Mouse (Mus musculus): Measurements from ENCODE around the gene Herc1. TPM values are rescaled to one million over a fixed set of nuclear protein-coding genes. Genes with fewer than 3 reads are reported as not detected.

The Herc1 gene
- polyA plus RNA-seq, 1 experiment from 2014 or later = 39.4 TPM

DNA sequence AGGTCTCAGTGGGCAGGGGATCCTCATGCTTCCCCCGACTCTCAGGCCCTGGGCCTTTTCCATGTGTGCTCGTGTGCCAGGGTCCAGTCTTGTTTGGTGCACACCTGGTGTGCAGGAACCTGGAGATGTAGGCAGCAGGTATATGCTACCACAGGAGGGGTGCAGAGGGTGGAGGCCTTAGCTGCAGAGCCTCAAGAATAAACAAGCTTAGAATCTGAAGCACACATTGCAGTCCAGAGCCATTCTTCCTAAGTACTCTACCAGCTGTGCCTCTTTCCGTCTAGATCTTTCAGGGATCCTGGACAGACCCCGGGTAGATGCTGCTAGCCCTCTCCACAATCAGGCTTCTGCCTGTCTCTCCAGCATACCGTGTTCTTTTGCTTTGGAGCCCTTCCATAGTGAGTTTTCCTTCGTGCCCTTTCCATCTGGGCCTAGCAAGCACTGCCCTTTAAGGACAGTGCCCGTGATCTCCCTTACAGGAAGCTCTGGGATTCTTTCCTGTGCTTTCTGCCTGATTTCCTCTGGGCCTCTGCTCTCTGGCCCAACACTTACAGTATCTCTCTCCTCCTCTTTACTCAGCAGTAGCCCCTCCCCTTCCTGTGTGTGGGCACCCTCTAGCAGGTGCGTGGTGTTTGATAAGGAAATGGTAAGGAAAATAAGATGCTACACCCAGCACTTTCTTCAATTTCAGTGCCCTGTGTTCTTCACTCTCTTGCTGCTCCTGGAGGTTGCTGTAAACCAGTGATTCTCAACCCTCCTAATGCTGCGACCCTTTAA lies 155.1 kb downstream of the Herc1 start:
- Histone ChIP-seq H3K9ac (ENCODE audit: low read depth, low read length) (0 out of 2 replicates have a peak overlapping the region, but pooled peaks have one; percentile 13), H3K27ac (ENCODE audit: low read depth, low read length) (no peak overlapping the region; the same call in 1 of the 2 replicates)
- 53% methylated on average over 9 of the region's 9 CpGs for WGBS

DNA sequence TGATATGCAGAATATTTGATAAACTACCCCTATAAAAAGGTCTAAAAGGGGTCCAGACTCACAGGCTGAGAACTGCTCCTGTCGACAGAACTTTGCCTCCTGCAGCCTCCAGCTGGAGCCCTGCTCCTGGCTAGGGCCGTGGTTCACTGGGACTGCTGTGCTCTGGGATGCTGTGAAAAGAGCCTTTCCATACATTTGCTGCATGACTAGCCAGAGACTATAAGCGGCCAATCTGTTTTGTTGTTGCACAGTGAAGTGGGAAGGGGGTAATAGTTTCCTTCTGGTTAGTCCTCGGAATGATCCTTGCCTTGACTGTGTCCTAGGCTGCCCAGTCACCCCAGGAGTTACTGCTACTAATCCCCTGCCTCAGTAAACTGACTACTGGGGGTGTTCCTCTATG lies 155.8 kb downstream of the Herc1 start:
- peak; percentile 61 for ATAC-seq
- Histone ChIP-seq H3K9ac (ENCODE audit: low read depth, low read length) (no peak overlapping the region), H3K9me3 (ENCODE audit: control insufficient read depth, low read length) (no peaks in the 10 kb centered on the region), H3K4me1 (ENCODE audit: control insufficient read depth, insufficient read depth, low read depth, low read length) (peaks cover 15% of the 10 kb centered on the region), H3K27ac (ENCODE audit: low read depth, low read length) (peak overlapping the region; percentile 59), H3K4me3 (ENCODE audit: low read length) (no peak overlapping the region), H3K4me2 (ENCODE audit: low read length) (no peak overlapping the region), H3K27me3 (replicated peaks; ENCODE audit: control insufficient read depth, insufficient read depth, low read length) (no peaks in the 10 kb centered on the region), H3K36me3 (ENCODE audit: control insufficient read depth, insufficient read depth, low read length) (peaks cover 45% of the 10 kb centered on the region)
- 17% methylated on average over 4 of the region's 4 CpGs for WGBS

More for the DNA sequence above, 155.1 kb downstream of the Herc1 start:
- Histone ChIP-seq H3K27me3 (replicated peaks; ENCODE audit: control insufficient read depth, insufficient read depth, low read length) (no peaks in the 10 kb centered on the region), H3K4me2 (ENCODE audit: low read length) (no peak overlapping the region), H3K4me3 (ENCODE audit: low read length) (no peak overlapping the region), H3K4me1 (ENCODE audit: control insufficient read depth, insufficient read depth, low read depth, low read length) (peaks cover 8% of the 10 kb centered on the region), H3K9me3 (ENCODE audit: control insufficient read depth, low read length) (no peaks in the 10 kb centered on the region), H3K36me3 (ENCODE audit: control insufficient read depth, insufficient read depth, low read length) (peaks cover 46% of the 10 kb centered on the region)
- ATAC-seq = no peak

DNA sequence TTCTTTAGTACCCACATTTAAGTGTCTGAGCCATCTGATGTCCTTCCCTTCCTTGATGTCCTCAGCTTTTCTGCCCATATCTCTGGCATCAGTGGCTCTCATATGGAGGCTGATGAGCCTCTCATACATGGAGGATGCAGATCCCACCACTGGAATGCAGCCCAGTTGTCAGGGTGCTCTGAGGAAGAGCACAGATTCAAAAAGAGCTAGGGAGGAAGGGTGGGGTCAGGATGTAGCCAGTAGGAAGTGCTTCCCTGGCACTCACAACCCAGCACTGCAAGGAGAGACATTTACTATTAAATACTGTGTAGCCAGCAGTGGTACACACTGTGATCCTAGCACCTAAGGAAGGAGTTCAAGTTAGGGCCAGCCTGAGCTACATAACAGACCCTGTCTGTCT lies 156.2 kb downstream of the Herc1 start:
- Histone ChIP-seq H3K4me3 (ENCODE audit: low read length) (no peak overlapping the region), H3K4me1 (ENCODE audit: control insufficient read depth, insufficient read depth, low read depth, low read length) (peaks cover 16% of the 10 kb centered on the region), H3K27me3 (replicated peaks; ENCODE audit: control insufficient read depth, insufficient read depth, low read length) (no peaks in the 10 kb centered on the region), H3K4me2 (ENCODE audit: low read length) (no peak overlapping the region), H3K9ac (ENCODE audit: low read depth, low read length) (no peak overlapping the region), H3K36me3 (ENCODE audit: control insufficient read depth, insufficient read depth, low read length) (peaks cover 42% of the 10 kb centered on the region), H3K9me3 (ENCODE audit: control insufficient read depth, low read length) (no peaks in the 10 kb centered on the region), H3K27ac (ENCODE audit: low read depth, low read length) (peak overlapping the region; percentile 59)
- ATAC-seq = no peak

- Histone ChIP-seq H3K9ac (ENCODE audit: low read depth, low read length) (no peak overlapping the region), H3K4me3 (ENCODE audit: low read length) (no peak overlapping the region), H3K27ac (ENCODE audit: low read depth, low read length) (no peak overlapping the region), H3K27me3 (replicated peaks; ENCODE audit: control insufficient read depth, insufficient read depth, low read length) (no peaks in the 10 kb centered on the region), H3K36me3 (ENCODE audit: control insufficient read depth, insufficient read depth, low read length) (peaks cover 34% of the 10 kb centered on the region), H3K9me3 (ENCODE audit: control insufficient read depth, low read length) (no peaks in the 10 kb centered on the region), H3K4me2 (ENCODE audit: low read length) (no peak overlapping the region), H3K4me1 (ENCODE audit: control insufficient read depth, insufficient read depth, low read depth, low read length) (peaks cover 17% of the 10 kb centered on the region)
- no peak for ATAC-seq
- WGBS = 87% methylated on average over 3 of the region's 3 CpGs
These were observed 157.4 kb downstream of the Herc1 start for GRCm38 (mm10) chr9:66507684-66508083.

GRCm38 (mm10) chr9:66508890-66509399 lies 158.7 kb downstream of the Herc1 start:
- 73% methylated on average over 4 of the region's 4 CpGs for WGBS
- Histone ChIP-seq H3K4me2 (ENCODE audit: low read length) (no peak overlapping the region), H3K4me1 (ENCODE audit: control insufficient read depth, insufficient read depth, low read depth, low read length) (peaks cover 22% of the 10 kb centered on the region), H3K27me3 (replicated peaks; ENCODE audit: control insufficient read depth, insufficient read depth, low read length) (no peaks in the 10 kb centered on the region), H3K36me3 (ENCODE audit: control insufficient read depth, insufficient read depth, low read length) (peaks cover 35% of the 10 kb centered on the region), H3K9ac (ENCODE audit: low read depth, low read length) (no peak overlapping the region), H3K9me3 (ENCODE audit: control insufficient read depth, low read length) (no peaks in the 10 kb centered on the region), H3K4me3 (ENCODE audit: low read length) (no peak overlapping the region), H3K27ac (ENCODE audit: low read depth, low read length) (no peak overlapping the region)
- no peak for ATAC-seq

DNA sequence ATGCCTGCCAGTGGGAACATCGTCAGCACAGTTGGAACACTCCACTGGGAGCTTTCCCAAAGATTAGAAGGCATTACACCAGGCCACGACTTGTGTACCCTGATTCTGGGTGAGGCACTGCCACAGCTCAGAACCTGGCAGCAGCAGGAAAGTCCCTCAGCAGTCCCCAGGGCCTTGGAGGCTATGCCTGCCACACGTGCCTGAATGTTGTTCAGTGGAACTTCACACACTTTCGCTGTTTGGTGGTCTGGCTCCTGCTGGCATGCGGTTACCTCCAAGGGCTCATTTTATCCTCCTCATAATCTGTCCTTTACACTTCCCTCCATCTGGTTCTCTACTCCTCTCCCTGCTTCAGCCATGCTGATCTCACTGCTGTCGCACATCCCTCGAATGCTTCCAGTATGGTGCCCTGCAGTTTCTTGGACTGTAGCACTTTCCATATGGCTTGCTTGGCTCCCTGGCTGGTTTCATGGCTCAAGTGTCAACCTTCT lies 160.1 kb downstream of the Herc1 start:
- Histone ChIP-seq H3K27me3 (replicated peaks; ENCODE audit: control insufficient read depth, insufficient read depth, low read length) (no peaks in the 10 kb centered on the region), H3K9ac (ENCODE audit: low read depth, low read length) (no peak overlapping the region), H3K36me3 (ENCODE audit: control insufficient read depth, insufficient read depth, low read length) (peaks cover 25% of the 10 kb centered on the region), H3K9me3 (ENCODE audit: control insufficient read depth, low read length) (no peaks in the 10 kb centered on the region), H3K4me3 (ENCODE audit: low read length) (no peak overlapping the region), H3K4me1 (ENCODE audit: control insufficient read depth, insufficient read depth, low read depth, low read length) (peaks cover 23% of the 10 kb centered on the region), H3K4me2 (ENCODE audit: low read length) (peak overlapping the region; percentile 99), H3K27ac (ENCODE audit: low read depth, low read length) (peak overlapping the region; percentile 96)
- no peak for ATAC-seq
- 54% methylated on average over 7 of the region's 7 CpGs for WGBS

DNA sequence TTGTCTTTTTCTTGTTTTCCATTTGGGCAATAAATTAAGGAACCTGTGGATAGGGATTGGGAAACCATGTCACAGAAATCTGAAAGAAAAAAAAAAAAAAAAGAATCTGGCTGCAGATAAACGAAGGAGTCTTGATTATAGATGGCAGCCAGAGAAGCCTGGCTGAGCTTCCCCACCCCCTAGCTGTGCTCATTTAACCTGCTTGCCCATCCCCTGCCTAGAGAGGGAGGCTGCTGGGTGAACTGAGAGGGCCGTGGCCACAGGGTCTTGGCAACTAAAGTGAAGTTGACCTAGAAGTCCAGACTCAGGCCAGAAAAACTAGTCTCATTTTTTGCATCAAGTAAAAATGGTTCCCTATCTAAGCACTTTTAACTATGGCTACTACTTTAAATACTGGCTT lies 160.7 kb downstream of the Herc1 start:
- Histone ChIP-seq H3K9ac (ENCODE audit: low read depth, low read length) (peak overlapping the region; percentile 51; the same call in 1 of the 2 replicates), H3K4me1 (ENCODE audit: control insufficient read depth, insufficient read depth, low read depth, low read length) (peaks cover 23% of the 10 kb centered on the region), H3K4me2 (ENCODE audit: low read length) (peak overlapping the region; percentile 99), H3K36me3 (ENCODE audit: control insufficient read depth, insufficient read depth, low read length) (peaks cover 28% of the 10 kb centered on the region), H3K27me3 (replicated peaks; ENCODE audit: control insufficient read depth, insufficient read depth, low read length) (no peaks in the 10 kb centered on the region), H3K9me3 (ENCODE audit: control insufficient read depth, low read length) (no peaks in the 10 kb centered on the region), H3K4me3 (ENCODE audit: low read length) (peak overlapping the region; percentile 65), H3K27ac (ENCODE audit: low read depth, low read length) (peak overlapping the region; percentile 96)
- WGBS = 4% methylated on average over 2 of the region's 2 CpGs
- no peak for ATAC-seq

DNA sequence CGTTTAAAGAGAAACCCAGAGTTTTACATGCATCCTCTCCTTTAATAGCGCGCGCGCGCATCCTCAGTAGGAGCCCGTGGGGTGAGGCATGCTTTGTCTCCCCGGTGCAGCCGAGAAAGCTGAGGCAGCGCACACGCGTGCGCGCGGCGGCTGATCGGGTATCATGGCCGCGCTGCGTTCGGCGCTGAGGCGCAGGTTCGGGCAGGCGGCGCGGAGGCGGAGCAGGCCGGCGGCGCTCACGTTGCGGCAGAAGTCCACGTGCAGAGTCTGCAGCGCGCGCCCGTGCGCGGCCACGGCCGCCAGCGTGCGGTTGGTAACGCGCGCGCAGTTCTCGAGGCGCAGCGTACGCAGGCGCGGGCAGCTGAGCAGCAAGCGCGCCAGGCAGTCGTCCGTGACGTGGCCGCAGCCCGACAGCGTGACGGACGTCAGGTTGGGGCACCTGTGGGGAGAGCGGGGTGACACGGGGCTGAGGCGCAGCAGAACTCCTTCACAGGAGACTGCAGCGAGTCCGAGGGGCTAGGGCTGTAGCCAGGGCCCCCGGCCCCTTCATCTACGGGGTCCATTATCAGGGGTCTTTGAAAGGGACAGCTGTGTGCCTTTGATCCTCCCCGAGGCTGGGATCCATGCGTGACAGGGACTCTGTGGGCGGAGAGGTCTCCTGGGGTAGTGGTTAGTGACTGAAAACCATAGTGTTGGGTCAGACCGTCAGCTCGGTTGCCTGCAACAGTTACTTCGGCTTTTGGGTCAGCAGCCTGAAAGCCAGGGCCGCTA lies 161.5 kb downstream of the Herc1 start:
- Histone ChIP-seq H3K27me3 (replicated peaks; ENCODE audit: control insufficient read depth, insufficient read depth, low read length) (no peaks in the 10 kb centered on the region), H3K9ac (ENCODE audit: low read depth, low read length) (peak overlapping the region; percentile 83), H3K36me3 (ENCODE audit: control insufficient read depth, insufficient read depth, low read length) (peaks cover 29% of the 10 kb centered on the region), H3K4me3 (ENCODE audit: low read length) (peak overlapping the region; percentile 65), H3K4me1 (ENCODE audit: control insufficient read depth, insufficient read depth, low read depth, low read length) (peaks cover 20% of the 10 kb centered on the region), H3K27ac (ENCODE audit: low read depth, low read length) (peak overlapping the region; percentile 96), H3K9me3 (ENCODE audit: control insufficient read depth, low read length) (no peaks in the 10 kb centered on the region), H3K4me2 (ENCODE audit: low read length) (peak overlapping the region; percentile 99)
- WGBS = under 1% methylated on average over 77 of the region's 78 CpGs
- ATAC-seq = peak; percentile 93

DNA sequence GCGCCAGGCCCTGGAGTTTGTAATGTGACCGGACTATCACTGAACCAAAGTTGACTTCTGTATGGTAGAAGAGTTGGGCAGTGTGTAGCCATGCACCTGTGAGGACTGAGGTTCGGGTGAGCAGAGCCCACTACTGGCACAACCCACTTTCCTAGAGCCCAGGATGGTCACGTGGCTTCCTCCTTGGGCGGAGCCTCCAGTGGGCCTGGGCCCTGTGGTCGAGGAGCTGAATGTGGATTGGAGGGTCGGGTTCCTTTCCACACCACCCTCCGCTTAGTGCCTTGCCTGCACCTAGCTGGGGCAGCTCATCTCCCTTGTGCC lies 162.1 kb downstream of the Herc1 start:
- H3K27me3 ChIP-seq (replicated peaks; ENCODE audit: control insufficient read depth, insufficient read depth, low read length) = no peaks in the 10 kb centered on the region
- peaks cover 27% of the 10 kb centered on the region for H3K36me3 ChIP-seq (ENCODE audit: control insufficient read depth, insufficient read depth, low read length)
- peak overlapping the region; percentile 96 for H3K27ac ChIP-seq (ENCODE audit: low read depth, low read length)
- H3K4me3 ChIP-seq (ENCODE audit: low read length) = peak overlapping the region; percentile 65
- ATAC-seq = peak; percentile 84
- peaks cover 20% of the 10 kb centered on the region for H3K4me1 ChIP-seq (ENCODE audit: control insufficient read depth, insufficient read depth, low read depth, low read length)
- H3K9ac ChIP-seq (ENCODE audit: low read depth, low read length) = peak overlapping the region; percentile 83
- peak overlapping the region; percentile 99 for H3K4me2 ChIP-seq (ENCODE audit: low read length)
- WGBS = 0% methylated on average over 8 of the region's 8 CpGs
- no peaks in the 10 kb centered on the region for H3K9me3 ChIP-seq (ENCODE audit: control insufficient read depth, low read length)

All from hindbrain, embryonic 16.5 days (tissue).